34 mouse cellular contexts compared by ENCODE assay signal in the genomic region with DNA sequence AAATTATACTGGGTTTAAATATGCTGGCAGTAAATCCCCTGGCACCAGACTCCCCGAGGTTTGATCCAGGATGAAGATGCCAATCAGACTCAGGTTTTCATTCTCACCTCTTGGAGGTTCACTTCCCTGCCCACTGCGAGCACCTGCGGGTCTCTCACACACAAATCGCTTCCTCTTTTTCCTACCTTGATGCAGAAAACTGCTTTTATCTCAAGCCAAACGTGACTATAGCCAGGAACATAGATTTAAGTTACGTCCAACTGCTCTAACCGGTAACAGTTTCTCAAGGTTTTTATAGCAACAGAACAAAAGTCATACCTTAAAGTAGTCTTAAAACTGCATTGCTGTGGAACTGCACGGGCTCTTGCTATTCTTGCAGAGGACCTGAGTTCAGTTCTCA. TPM values are rescaled to one million over a fixed set of nuclear protein-coding genes. Genes with fewer than 3 reads are reported as not detected.
"Had no signal": no experiment of that assay in that cellular context is flagged by ENCODE, and none has a peak within 500 bp of the region (broad histone marks: within the 10 kb centered on the region; RNA-seq: fewer than 3 reads in every experiment).

No protein-coding gene starts in this region.

- H3K36me3 ChIP-seq: limb, embryonic 10.5 days; limb, embryonic 12.5 days; limb, embryonic 13.5 days; limb, embryonic 15.5 days; liver, embryonic 12.5 days; liver, embryonic 13.5 days; liver, embryonic 15.5 days; lung, embryonic 15.5 days; midbrain, embryonic 10.5 days; midbrain, embryonic 12.5 days; midbrain, embryonic 13.5 days; midbrain, embryonic 15.5 days had no signal

- H3K9ac ChIP-seq: limb, embryonic 12.5 days; limb, embryonic 13.5 days; limb, embryonic 15.5 days; liver, embryonic 12.5 days; liver, embryonic 13.5 days; liver, embryonic 14.5 days; liver, embryonic 15.5 days; liver, postnatal 0 days; lung, embryonic 14.5 days; lung, embryonic 15.5 days; midbrain, embryonic 12.5 days; midbrain, embryonic 13.5 days; midbrain, embryonic 15.5 days had no signal

- H3K4me1 ChIP-seq: limb, embryonic 10.5 days; limb, embryonic 12.5 days; limb, embryonic 13.5 days; limb, embryonic 15.5 days; liver, embryonic 12.5 days; liver, embryonic 13.5 days; liver, embryonic 15.5 days; lung, embryonic 15.5 days; megakaryocyte, embryonic 14.5 days; midbrain, embryonic 10.5 days; midbrain, embryonic 12.5 days; midbrain, embryonic 13.5 days; midbrain, embryonic 15.5 days had no signal

- H3K27me3 ChIP-seq: limb, embryonic 12.5 days; limb, embryonic 13.5 days; limb, embryonic 15.5 days; liver, embryonic 12.5 days; liver, embryonic 13.5 days; liver, embryonic 15.5 days; lung, embryonic 15.5 days; midbrain, embryonic 12.5 days; midbrain, embryonic 13.5 days; midbrain, embryonic 15.5 days had no signal

- H3K4me3 ChIP-seq: left cerebral cortex, adult 2 months; limb, embryonic 10.5 days; limb, embryonic 12.5 days; limb, embryonic 13.5 days; limb, embryonic 15.5 days; liver, embryonic 12.5 days; liver, embryonic 13.5 days; liver, embryonic 15.5 days; lung, embryonic 15.5 days; megakaryocyte, embryonic 14.5 days; midbrain, embryonic 10.5 days; midbrain, embryonic 12.5 days; midbrain, embryonic 13.5 days; midbrain, embryonic 15.5 days; myocyte had no signal

- ATAC-seq: liver, embryonic 12.5 days; liver, postnatal 0 days; lung, postnatal 0 days; midbrain, embryonic 13.5 days; midbrain, embryonic 15.5 days; midbrain, embryonic 16.5 days had no signal

- H3K9me3 ChIP-seq: limb, embryonic 10.5 days; limb, embryonic 12.5 days; limb, embryonic 13.5 days; limb, embryonic 15.5 days; liver, embryonic 12.5 days; liver, embryonic 13.5 days; liver, embryonic 15.5 days; lung, embryonic 15.5 days; midbrain, embryonic 10.5 days; midbrain, embryonic 12.5 days; midbrain, embryonic 13.5 days; midbrain, embryonic 15.5 days had no signal

- H3K27ac ChIP-seq: left cerebral cortex, adult 2 months; limb, embryonic 10.5 days; limb, embryonic 12.5 days; limb, embryonic 13.5 days; limb, embryonic 15.5 days; liver, embryonic 12.5 days; liver, embryonic 13.5 days; liver, embryonic 14.5 days; liver, embryonic 15.5 days; lung, embryonic 15.5 days; macrophage; midbrain, embryonic 10.5 days; midbrain, embryonic 12.5 days; midbrain, embryonic 13.5 days; midbrain, embryonic 15.5 days had no signal

- DNase-seq: left cerebral cortex, postnatal 4 days; liver; liver, embryonic 13.5 days; liver, postnatal 0 days; lung, adult 18-20 months; lung, adult 2 months; lung, embryonic 14.5 days; lung, postnatal 10 days; lung, postnatal 14 days; lung, postnatal 36 days; lung, postnatal 4 days; midbrain, embryonic 14.5 days had no signal

RNA-seq across cellular contexts. Expression of a gene that starts 16.8 kb away (rescaled TPM):
- total RNA-seq: monocyte, adult 5-6 weeks had no signal
- polyA plus RNA-seq: limb, embryonic 11.5 days; liver, embryonic 15.5 days; liver, postnatal 0 days; lung, embryonic 14.5 days; midbrain, embryonic 11.5 days; neural tube, embryonic 11.5 days had no signal
